Mouse (Mus musculus) left cerebral cortex, adult 2 months (tissue): ENCODE results near the gene Tmbim6. TPM values are rescaled to one million over a fixed set of nuclear protein-coding genes. Genes with fewer than 3 reads are reported as not detected.

ENCODE experiments used
- DNase-seq, 2 experiments: peaks; one replicate each; pipeline ENCODE4 v3.0.0; 2021 to 2022; ENCODE audit warnings: low spot score in 2 of 2, mixed read lengths in 1 of 2; ENCODE audit errors: extremely low spot score in 1 of 2
- H3K27ac ChIP-seq: fragments of 200-600 bp; 2 replicates; pipeline ENCODE4 v1.8.1; 2022
- H3K4me3 ChIP-seq: fragments of 200-600 bp; 2 replicates; pipeline ENCODE4 v1.8.1; 2022
- CTCF ChIP-seq: fragments of 200-600 bp; IDR thresholded peaks from 2 replicates; pipeline ENCODE4 v1.8.1; 2022; ENCODE audit warnings: antibody characterized with exemption, mild to moderate bottlenecking, moderate library complexity
- intact Hi-C: fragments of 180-260 bp; cut with DNase I; formaldehyde crosslinking; loops from one replicate; pipeline ENCODE4 v1.15.1; 2025
- total RNA-seq, 2 experiments: library from RNA; stranded (reverse); gene quantifications; 2 replicates each; pipeline ENCODE4 v1.2.3; 2021

The Tmbim6 gene
- total RNA-seq, 2 experiments from 2014 or later = 332 to 333 TPM

DNA sequence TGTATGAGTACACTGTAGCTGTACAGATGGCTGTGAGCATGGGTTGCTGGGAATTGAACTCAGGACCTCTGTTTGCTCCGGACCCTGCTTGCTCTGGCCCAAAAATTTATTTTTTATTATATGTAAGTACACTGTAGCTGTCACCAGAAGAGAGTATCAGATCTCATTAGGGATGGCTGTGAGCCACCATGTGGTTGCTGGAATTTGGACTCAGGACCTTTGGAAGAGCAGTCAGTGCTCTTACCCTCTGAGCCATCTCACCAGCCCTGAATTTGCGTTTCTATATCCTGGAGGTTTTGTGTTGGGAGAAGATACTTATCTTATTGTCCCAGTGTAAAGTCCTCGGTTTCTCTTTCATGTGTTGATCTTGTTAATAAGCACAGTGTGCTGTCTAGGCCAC lies 5.9 kb upstream of the Tmbim6 start:
- intact Hi-C loops = no loop called here
- Histone ChIP-seq H3K4me3 (no peak overlapping the region), H3K27ac (no peak overlapping the region)
- TF ChIP-seq CTCF = no peak
- DNase-seq = no peak

DNA sequence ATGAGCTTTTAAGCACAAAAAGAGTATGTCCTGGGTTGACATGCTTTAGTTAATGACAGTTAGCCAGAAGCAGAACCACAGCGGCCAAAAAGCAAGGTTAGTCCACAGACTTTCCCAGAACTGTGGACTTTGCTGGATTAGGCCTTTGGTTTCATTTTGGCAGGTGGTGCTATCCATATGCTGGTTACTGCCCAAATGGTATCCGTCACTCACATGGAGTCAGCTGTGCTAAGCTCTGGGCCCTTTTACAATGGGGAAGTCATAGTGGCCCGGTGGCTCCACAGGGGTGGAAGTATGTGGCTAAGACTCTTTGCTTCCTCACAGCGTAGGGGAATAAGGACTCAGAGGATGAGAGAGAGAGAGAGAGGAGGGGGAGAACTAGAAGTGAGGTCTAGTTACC lies 4.7 kb upstream of the Tmbim6 start:
- intact Hi-C loops = no loop called here
- no peak for DNase-seq
- TF ChIP-seq CTCF = no peak

DNA sequence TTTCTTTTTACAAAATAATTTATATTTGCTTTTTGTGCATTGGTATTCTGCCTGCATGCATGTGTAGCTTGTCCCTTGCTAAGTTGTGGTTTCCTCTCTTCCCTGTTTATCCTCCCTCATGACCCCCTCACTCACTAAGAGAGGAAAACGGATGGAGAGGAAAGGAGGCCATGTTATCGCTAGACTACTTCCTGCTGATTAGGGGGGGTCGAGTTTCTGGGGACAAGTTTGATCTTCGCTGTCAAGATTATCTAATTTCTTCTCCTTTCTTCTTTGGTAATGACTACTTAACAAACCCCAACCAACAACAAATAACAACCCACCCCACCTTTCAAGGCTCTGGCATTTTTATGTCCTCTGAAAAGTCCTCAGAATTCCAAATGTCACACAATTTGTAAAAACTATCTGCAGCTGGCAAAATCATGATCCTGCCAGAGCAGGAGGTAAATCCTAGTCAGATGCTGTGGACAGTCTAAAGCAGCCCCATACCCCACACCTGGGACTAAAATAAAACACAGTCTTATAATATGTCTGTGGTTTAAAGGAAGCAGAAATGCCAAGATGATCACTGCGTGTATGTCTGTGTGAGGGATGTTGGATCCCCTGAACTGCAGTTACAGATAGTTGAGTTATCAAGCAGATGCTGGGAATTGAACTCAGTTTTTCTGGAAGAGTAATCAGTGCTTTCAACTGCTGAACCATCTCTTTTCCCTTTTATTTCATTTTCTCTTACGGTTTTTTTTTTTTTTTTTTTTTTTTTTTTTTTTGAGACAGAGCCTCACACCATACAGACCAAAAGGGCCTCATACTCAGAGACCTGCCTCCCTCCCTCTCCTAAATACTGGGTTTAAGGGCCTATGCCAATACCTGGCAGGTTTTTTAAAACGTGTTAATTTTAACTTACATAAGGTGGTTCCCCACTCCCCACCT lies 1.9 kb upstream of the Tmbim6 start:
- no peak for TF ChIP-seq CTCF
- Histone ChIP-seq H3K4me3 (no peak overlapping the region), H3K27ac (no peak overlapping the region)
- intact Hi-C loops = no loop called here
- no peak for DNase-seq

More for the DNA sequence above, 4.7 kb upstream of the Tmbim6 start:
- no peak overlapping the region for H3K4me3 ChIP-seq
- no peak overlapping the region for H3K27ac ChIP-seq

- Histone ChIP-seq H3K27ac (peak overlapping the region; percentile 66), H3K4me3 (no peak overlapping the region; the same call in 1 of the 2 replicates)
- TF ChIP-seq CTCF = no peak
- no peak for DNase-seq
- intact Hi-C loops = no loop called here
Observed at GRCm38 (mm10) chr15:99391975-99392374, 707 bp upstream of the Tmbim6 start.

- Histone ChIP-seq H3K27ac (peak overlapping the region; percentile 95), H3K4me3 (peak overlapping the region; percentile 87)
- intact Hi-C loops = no loop called here
- DNase-seq = no peak
- no peak for TF ChIP-seq CTCF
Observed at GRCm38 (mm10) chr15:99393386-99394252, 937 bp downstream of the Tmbim6 start.

DNA sequence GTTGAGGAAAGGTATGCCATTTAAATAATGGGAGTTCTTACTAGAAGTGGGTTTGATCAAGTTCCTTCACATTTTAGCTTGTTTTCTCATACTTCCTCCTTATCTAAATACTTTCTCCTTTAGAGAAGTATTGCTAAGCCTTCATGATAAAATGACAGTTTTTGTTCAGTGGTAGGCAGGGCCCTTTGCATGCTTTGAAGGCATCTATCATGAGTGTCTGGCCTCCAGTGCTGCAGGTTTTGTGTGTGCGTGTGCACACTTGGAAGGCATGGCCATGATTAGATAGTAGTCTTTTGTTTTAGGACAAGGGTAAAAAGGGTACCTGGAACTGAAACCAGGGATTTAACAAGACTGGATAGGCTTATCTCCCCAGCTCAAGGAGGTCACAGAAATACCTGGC lies 3.8 kb downstream of the Tmbim6 start:
- intact Hi-C loops = no loop called here
- H3K27ac ChIP-seq = no peak overlapping the region
- TF ChIP-seq CTCF = no peak
- no peak overlapping the region for H3K4me3 ChIP-seq
- no peak for DNase-seq

- no peak for DNase-seq
- Histone ChIP-seq H3K27ac (no peak overlapping the region), H3K4me3 (no peak overlapping the region)
- no peak for TF ChIP-seq CTCF
- intact Hi-C loops = no loop called here
Observed at GRCm38 (mm10) chr15:99396875-99397274, 4.2 kb downstream of the Tmbim6 start.

DNA sequence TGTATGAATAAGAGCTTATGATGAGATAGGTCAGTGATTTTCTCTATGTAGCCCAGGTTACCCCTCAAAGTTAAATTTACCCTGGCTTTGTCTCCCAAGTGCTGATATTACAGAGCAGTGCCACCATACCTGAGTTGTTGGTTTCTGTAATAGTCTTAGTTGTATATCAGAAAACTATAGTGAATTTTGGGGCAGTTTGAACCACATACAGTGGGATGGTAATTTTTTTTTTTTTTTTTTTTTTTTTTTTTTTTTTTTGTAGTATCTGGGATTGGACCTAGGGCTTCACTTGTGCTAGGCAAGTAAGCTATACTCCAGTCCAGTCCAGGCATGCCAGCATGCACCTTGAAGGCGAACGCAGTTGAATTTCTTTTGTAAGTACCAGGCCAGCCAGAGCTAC lies 4.9 kb downstream of the Tmbim6 start:
- no peak for DNase-seq
- no peak for TF ChIP-seq CTCF
- Histone ChIP-seq H3K27ac (no peak overlapping the region), H3K4me3 (no peak overlapping the region)
- intact Hi-C loops = no loop called here

DNA sequence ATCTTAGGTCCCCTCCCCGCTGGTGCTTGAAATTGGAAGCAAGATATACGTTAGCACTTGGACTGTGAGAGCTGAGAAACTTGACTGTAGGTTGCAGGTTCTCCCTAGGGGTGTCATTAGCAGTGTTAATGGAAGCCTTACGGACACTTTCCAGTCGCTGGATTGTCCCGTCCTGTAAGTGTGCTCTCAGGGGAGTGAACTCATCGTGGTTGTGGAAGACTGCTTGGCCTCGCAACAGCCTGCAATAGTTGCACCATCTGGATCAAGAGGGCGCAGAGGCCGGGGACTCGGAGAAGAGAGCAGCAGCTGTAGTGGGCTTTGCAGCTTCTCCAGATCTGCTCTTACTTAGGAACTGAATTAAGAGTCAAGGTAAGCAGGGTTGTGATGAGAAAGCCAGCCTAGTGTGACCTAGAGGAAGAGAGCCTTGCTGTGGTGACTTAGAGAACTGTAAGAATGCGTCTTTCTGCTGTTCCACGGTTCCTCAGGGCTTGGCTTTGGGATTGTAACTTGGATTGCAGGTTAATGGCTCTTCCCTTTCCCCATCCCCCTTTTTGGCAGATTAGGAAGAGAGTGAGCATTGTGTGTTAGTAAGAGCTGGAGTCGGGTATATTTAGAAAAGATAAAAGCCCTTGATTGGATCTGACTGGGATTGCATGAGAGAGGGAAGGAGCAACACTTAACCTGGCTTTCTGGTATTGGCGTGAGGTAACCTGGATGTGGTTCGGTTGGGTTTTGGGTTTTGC lies 7.0 kb downstream of the Tmbim6 start:
- Histone ChIP-seq H3K27ac (no peak overlapping the region), H3K4me3 (no peak overlapping the region)
- no peak for TF ChIP-seq CTCF
- no peak for DNase-seq
- intact Hi-C loops = no loop called here

- TF ChIP-seq CTCF = no peak
- no peak for DNase-seq
- intact Hi-C loops = no loop called here
- Histone ChIP-seq H3K27ac (no peak overlapping the region), H3K4me3 (no peak overlapping the region)
Observed at GRCm38 (mm10) chr15:99400602-99401001, 7.9 kb downstream of the Tmbim6 start.

GRCm38 (mm10) chr15:99403159-99403889 lies 10.6 kb downstream of the Tmbim6 start:
- DNase-seq = no peak
- H3K4me3 ChIP-seq = no peak overlapping the region
- intact Hi-C loops = no loop called here
- no peak overlapping the region for H3K27ac ChIP-seq
- TF ChIP-seq CTCF = no peak
